In genomic region chr6:95006485-95006884, GRCm38 (mm10) we compare ENCODE assay signal across 6 mouse cellular contexts.
"Had no signal": no experiment of that assay in that cellular context is flagged by ENCODE, and none has a peak within 500 bp of the region (broad histone marks: within the 10 kb centered on the region; RNA-seq: fewer than 3 reads in every experiment).

No protein-coding gene starts in this region.

- DNase-seq: kidney, adult 2 months; kidney, postnatal 14 days; left cerebral cortex, postnatal 4 days; lung, adult 18-20 months; retina, postnatal 1 day; thymus, postnatal 36 days had no signal
